Mouse (Mus musculus): ENCODE measurements around the gene Pop4.

DNA sequence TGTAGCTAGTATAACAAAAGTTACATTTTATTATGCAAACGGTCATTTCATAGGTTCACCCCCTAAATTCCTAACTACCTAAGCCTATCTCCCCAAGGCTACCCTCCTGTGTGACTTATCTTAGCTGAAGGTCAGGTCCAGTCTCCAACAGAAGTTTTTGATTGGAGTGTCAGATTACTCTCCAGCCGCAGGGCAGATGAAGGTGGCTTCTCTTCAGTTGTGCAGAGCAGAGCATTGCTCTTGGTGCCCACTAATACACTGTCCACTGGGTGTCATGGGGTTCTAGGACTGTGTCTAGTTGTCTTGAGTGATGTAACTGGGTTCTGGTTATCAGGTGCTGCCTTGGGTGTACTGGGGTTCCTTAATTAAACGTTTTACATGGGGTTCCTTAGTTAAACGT lies 636 bp upstream of the Pop4 start:
- TF ChIP-seq POLR2A (IDR thresholded peaks at IDR 0.05; ENCODE audit: borderline replicate concordance, insufficient read depth, low read length) = no peak
- TF ChIP-seq CTCF (IDR thresholded peaks at IDR 0.05; ENCODE audit: borderline replicate concordance, insufficient read depth, low read depth, low read length) = no peak
